Mouse (Mus musculus) kidney, postnatal 10 days (tissue): ENCODE data around the gene Btbd9.

Source experiments
- DNase-seq: peaks from one replicate; pipeline ENCODE4 v3.0.0; 2021; ENCODE audit warnings: mixed read lengths

Gene Btbd9

GRCm38 (mm10) chr17:30267432-30267973 lies 308.8 kb downstream of the Btbd9 start:
- peak; percentile 37 for DNase-seq

DNA sequence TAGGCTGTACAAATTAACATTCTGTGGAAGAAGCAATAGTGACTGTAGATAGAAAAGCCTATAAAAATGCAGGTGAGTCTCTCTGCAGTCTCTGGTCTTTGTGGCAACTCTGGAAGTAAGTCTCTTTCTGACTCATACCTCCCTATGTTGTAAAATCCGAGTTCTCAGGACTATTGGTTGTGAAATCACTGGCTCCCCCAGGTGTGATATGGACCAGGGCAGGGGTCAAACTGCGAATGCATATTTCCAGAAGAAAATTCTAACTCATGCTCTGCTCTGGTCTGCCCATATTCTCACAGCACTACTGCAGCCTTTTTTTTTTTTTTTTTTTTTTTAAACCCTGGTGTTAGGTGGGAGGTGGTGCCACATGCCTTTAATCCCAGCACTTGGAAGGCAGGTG lies 312.8 kb downstream of the Btbd9 start:
- DNase-seq, result no peak

DNA sequence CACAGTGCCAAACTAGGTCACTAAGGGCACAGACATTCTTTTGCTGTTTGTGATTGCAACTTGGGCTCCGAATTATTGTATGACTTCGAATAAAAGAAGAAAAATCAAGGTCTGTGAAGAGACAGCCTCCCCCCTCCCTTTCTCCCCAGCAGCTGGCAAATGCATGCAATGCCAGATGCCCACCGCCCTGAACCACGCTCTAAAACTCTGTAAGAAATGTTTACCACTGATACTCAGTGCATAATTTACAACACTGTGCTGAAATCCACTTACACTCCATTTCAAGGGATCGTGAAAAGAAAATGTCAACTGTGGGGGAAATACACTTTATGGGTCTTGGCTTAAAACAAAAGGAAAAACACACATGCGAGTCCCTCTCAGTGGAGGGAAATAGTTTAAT lies 313.3 kb downstream of the Btbd9 start:
- no peak for DNase-seq

DNA sequence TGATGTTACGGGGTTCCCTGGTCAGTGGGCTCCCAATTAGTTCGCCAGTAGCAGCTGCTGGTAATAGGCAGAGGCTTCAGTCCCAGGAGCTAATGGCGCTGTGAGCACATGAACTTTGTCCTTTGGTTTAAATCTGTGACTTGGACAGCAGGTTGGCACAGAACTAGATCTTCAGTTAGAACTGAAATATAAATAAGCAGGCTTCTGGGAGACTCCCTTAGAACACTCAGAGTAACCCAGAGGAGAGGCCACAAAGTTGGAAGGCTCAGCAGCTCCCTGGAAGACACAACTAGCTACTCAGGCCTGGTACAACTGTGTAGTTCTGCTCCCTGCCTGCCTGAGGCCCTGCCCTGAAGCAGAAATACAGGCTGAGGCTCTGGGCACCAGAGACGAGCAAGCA lies 313.8 kb downstream of the Btbd9 start:
- DNase-seq, result no peak

DNA sequence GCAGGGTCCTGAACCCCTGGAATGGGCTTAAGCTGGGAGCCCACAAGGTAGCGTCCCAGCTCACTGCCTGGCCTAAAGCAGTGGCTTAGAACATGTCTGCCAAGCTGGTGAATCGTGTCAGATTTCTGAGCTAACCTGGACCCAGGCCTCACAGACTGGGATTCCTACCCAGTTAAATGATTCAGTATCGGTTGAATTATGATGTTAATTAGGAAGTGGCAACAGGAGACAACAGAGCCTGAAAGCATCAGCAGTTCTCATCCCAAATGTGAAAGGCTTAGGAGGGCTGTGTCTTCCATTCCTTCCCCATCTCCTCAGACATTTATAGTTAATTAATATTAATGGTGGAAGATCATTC lies 314.3 kb downstream of the Btbd9 start:
- DNase-seq, result no peak

DNA sequence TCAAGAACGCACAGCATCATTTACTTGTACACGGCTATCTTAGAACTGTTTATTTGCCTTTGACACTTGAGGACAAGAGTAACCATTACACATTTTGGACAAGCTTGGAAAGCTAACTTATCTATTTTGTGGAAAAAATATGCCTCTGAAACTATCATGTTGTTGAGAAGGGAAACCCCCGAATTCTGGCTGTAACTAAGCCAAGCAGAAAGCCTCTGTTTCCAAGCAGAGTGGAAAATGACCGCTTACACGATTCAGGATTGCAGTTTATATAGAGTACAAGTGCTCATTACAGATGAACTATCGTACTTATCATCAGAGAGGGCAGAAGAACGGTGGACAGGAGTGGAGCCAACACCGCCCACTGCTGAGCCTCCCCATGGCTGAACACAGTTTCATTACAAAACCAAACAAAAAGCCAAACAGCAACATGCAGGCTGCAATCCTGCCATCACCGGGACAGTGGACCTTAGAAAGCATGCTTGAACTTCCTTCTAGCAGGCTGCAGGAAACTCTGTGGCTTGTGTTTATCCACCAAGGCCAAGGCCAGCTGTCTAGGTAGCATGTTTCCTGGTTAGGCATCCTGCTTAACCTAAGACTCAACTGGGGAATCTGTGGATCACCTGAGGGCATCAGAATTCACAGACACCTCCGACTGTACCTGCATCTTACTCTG lies 314.8 kb downstream of the Btbd9 start:
- no peak for DNase-seq

GRCm38 (mm10) chr17:30260641-30261306 lies 315.5 kb downstream of the Btbd9 start:
- DNase-seq, result no peak

- no peak for DNase-seq
Measured at GRCm38 (mm10) chr17:30259938-30260337, 316.4 kb downstream of the Btbd9 start.

GRCm38 (mm10) chr17:30258480-30258879 lies 317.8 kb downstream of the Btbd9 start:
- no peak for DNase-seq

DNA sequence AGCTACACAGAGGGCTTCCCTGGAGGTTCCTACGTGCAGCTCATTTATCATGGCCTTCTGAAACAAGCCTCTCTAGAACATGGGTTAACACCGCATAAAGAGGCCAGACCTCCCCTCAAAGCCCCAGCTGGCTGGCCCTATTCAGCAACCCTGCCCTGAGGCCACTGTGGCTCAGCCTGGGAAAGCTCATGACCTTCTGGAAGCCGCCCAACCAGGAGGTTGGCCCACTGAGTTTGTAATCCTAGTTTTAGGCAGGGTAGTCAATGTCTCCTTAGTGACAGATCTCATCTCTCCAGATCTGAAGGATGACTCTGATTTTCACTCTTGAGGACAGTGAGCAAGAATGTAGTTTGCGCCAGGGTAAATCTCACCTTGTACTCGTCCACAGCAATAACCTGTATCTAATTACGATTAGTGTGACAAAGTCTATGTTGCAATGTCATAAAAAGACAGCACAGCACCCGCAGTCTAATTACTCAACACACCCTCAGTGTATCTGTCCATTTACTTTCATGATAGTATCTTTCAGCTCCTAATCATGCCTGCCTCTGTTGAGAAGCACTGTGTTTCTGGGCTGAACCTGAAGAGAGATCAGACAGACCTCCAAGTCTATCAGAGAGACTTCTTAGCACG lies 320.2 kb downstream of the Btbd9 start:
- no peak for DNase-seq

DNA sequence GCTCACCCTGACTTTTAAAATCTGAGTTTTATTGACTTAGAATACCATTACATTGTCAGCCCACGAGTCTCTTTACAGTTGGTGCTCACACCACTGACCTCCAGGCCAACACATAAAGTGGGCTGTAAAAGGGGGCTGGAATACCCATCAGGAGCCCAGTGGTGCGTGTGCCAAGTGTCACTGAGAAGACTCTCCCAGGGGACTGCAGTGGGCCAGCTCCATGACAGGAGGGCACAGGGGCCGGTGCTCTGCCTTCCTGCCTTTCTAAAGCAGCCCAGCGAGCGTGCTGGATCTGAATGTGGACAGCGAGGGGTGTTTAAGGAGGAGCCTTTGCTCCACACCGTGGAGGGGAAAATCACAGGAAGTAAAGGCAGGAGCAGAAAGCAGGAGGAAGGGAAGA lies 322.4 kb downstream of the Btbd9 start:
- DNase-seq, result no peak

GRCm38 (mm10) chr17:30253028-30253427 lies 323.3 kb downstream of the Btbd9 start:
- no peak for DNase-seq

DNA sequence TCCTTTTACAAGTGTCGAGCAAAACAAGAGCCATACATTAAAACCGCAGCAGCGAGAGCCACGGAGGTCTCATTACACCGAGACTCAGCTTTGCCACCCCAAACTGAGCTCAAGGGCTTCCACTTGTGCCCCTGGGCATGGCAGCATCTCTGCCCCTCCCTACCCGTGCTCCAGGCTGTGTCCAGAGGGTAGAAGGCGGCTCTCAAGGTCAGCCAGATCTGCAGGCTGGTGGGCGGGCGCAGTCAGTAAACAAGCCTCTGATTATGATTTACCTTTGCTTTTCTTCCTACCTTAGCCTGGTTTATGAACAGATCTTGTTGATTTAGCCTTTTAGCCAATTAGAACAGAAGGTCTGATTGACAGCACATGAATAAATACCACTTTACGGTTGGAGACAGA lies 331.0 kb downstream of the Btbd9 start:
- DNase-seq, result no peak

DNA sequence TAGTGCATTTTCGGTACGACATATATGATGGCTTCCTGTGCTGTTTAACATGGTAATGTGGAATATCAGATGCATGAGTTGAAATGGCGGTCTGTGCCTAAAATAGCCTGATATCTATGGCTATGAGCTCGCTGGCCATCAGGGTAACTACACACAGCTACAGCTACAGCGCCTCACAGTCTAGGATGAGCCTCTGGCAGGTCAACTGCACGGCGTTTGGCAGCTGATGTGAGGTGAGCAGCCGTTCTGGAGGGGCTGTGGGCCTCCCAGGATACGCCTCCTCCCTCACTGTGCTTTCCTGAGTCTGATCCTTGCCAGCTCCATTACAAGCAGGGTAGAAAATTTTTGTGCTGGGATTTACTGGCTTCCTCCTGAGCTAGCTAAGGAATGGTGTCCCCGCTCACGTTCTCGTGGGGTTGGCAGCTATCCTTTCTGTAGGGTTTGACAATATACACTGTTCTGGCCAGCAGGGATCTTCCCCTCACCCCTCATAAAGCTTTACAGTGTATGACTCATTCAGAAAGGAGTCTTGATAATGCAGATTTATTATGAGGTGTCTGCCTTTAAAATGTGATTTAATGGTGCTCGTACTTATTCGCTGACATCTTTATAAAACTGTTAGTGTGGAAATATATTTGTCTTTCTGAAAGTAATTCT lies 331.5 kb downstream of the Btbd9 start:
- no peak for DNase-seq

DNA sequence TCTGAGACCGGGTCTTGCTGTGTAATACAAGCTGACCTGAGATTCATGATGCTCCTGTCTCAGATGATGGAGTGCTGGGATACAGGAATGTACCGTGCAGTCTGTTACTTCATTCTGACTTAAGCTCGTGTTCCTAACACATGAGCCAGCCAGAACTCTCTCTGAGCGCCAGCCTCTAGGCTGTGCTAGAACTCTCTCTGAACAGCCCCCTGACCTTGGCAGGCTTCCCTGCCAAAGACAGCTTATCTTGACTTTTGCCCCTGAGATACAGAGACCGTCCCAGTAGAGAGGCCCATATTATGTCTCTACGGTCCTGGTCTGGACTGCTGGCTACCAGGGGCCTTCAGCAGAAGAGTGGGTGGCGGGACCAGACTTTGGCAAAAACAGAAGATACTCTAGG lies 332.7 kb downstream of the Btbd9 start:
- DNase-seq, result no peak

DNA sequence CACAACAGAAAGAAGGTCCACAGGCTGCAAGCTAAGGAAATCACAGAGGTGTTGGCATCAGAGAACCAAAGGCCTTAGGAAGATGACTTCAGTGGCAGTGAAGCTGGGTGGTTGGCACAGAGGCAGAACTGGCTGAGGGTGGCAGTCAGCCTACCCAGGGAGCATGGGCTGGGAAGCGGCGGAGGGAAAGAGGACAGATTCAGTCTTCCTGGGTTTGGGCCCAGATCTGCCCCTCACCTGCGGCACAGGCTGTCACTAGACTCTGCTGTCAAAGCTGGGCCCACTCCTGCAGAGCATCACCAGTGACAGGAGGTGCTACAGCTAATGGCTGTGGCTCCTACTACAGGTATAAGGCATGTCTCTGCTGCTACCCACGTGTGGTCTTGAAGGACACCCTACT lies 333.6 kb downstream of the Btbd9 start:
- no peak for DNase-seq

GRCm38 (mm10) chr17:30241720-30242322 lies 334.5 kb downstream of the Btbd9 start:
- DNase-seq, result no peak

DNA sequence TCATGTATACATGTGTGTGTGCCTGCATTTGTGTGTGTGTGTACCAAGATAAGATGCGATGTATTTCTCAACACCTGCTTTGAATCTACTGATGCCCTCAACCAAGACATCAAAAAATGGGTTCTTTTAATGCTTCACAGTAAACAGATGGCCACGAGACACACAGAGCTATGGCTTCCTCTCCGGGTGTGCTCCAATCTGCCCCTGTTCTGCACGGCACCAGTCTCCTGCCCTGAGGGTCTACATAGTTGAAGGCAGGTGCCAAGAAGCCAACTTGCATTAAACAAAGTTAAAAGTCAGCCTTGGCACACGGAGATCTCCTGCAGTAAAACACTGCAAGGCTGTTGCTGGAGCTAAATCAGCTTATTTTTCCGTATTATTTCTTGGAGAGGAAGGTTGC lies 335.2 kb downstream of the Btbd9 start:
- DNase-seq, result no peak

DNA sequence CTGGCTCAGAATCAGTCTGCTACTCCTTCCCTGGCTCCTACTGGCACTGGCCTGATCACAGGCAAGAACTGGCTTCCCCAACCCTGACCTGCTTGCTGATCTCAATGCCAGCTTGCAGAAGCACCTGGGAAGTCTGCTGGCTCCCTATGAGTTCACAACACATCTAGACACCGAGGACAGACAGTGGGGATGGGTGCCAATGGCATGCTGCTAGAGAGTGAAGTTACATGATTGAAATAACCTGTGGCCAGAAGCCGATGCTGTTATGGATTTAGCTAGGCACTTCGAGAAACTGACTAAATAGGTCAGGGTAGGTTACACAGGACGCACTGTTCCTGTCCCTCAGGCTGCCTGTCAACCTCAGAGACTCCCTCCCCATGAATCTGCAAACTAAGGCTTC lies 335.6 kb downstream of the Btbd9 start:
- DNase-seq, result no peak

DNA sequence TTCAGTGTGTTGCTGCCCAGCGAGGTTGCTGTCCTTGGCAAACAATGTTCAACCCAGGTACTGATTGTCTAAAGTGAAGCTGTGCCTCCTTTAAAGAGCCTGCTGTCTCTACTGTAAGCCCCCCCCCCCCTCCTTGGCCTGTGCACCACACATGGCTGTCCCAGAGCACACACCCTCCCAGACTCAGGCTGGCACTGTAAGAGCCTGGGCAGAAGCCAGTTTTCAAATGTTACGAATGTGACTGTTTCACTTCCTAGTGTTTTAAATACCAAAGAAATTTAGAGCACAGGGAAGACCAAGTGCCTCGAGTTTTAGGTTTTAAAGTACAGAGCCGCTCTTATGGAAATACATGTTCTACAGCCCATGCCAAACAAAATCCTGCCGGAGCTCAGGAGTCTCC lies 336.8 kb downstream of the Btbd9 start:
- DNase-seq, result no peak

DNA sequence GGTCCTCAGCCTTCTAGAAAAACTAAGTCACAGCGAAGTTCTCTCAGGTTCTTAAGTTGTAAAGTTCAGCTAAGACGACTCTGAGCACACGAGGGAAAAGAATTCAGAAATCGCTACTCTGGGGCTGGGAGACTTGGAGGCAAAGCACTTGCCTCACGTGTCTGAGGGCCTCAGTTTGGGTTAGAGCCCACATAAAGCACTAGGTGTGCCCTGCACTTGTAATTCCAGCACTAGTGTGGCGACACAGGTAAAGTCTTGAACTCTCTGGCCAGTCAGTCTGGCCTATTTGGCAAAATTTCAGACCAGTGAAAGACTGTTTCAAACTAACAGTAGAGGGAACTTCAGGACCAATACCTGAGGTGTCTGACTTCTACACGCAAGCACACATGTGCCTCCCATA lies 338.7 kb downstream of the Btbd9 start:
- DNase-seq, result no peak

- no peak for DNase-seq
Measured at GRCm38 (mm10) chr17:30236611-30237010, 339.7 kb downstream of the Btbd9 start.

DNA sequence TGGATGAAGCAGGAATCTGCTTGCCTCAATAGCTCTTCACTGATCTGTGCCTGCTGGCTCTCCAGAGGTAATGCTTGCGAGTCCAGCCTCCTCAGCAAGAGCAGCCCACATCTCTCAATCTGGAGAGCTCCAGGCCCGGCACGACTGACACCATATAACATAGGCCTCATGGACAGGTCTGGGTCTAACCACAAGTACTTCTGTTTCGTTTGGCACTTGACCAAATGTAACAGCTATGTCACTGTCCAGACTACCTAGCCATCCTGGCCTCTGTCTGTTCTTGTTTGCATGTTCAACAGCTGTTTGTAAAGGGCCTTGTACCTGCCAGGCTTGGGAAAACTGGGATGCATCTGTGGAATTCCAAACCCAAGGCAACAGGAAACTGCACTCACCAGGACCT lies 340.9 kb downstream of the Btbd9 start:
- no peak for DNase-seq
